ENCODE assay signal across 23 mouse cellular contexts in the genomic region with DNA sequence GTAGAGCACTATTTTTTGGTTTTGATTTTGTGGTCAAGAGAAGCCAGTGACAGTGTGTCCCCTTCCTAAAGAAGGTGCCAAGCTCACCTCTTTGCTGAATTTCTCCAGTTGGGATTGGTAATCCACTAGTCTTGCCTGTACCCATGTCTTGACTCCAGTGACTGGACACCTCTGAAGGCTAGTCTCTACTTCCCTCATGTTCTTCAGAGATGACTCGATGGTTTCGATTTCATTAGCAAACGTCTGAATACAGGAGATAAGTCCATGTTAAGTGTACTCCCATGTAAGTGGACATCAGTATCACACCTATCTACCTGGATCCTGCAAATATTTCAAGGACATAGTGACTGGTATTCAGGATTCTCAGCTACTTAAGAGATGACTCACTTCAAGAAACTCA.
A peak's percentile ranks its signal among the peaks of the same experiment; 100 is the strongest.
DNase-seq lines count a peak whose midpoint lies in the region; ATAC-seq and TF ChIP-seq lines count a peak whose summit lies in the region.
"Had no signal": no experiment of that assay in that cellular context is flagged by ENCODE, and none has a peak within 500 bp of the region (broad histone marks: within the 10 kb centered on the region; RNA-seq: fewer than 3 reads in every experiment).

No protein-coding gene starts in this region.

- peak overlapping the region; percentile 1; the same call in 1 of the 2 replicates for H3K4me2 ChIP-seq in CH12.LX (ENCODE audit: insufficient read depth, low read depth, poor library complexity, severe bottlenecking)
- H3K4me2 ChIP-seq in hindbrain, postnatal 0 days (ENCODE audit: low read depth, low read length): no peak overlapping the region
- H3K4me2 ChIP-seq: embryonic facial prominence, embryonic 13.5 days; embryonic facial prominence, embryonic 15.5 days; forebrain, embryonic 13.5 days; forebrain, embryonic 15.5 days had no signal

- in situ Hi-C loops in CH12.LX (cut with MboI; ENCODE audit: low pct_ligation_motif_present, low pct_unique_long_range_greater_than_20kb, low sequenced_read_pairs): loop anchor here (25.0 kb wide), 1 partner anchor 214 kb away; no protein-coding TSS in a partner anchor

- no peak overlapping the region for H3K9ac ChIP-seq in CH12.LX (ENCODE audit: insufficient read depth, low read depth)
- H3K9ac ChIP-seq in hindbrain, postnatal 0 days (replicated peaks; ENCODE audit: low read length): no peak overlapping the region
- H3K9ac ChIP-seq: embryonic facial prominence, embryonic 13.5 days; embryonic facial prominence, embryonic 15.5 days; forebrain, embryonic 13.5 days; forebrain, embryonic 15.5 days; forebrain, postnatal 0 days had no signal

- H3K9me3 ChIP-seq in CH12.LX (replicated peaks; ENCODE audit: low read length): peaks cover 2% of the 10 kb centered on the region
- no peaks in the 10 kb centered on the region for H3K9me3 ChIP-seq in hindbrain, postnatal 0 days (ENCODE audit: low read length)
- H3K9me3 ChIP-seq: embryonic facial prominence, embryonic 13.5 days; embryonic facial prominence, embryonic 15.5 days; forebrain, embryonic 13.5 days; forebrain, embryonic 15.5 days had no signal

- TF ChIP-seq EP300 in CH12.LX (IDR thresholded peaks at IDR 0.05; ENCODE audit: low read length): peak; percentile 91

- H3K27ac ChIP-seq in CH12.LX (ENCODE audit: insufficient read depth, low read depth): no peak overlapping the region
- no peak overlapping the region for H3K27ac ChIP-seq in hindbrain, postnatal 0 days
- H3K27ac ChIP-seq: embryonic facial prominence, embryonic 13.5 days; embryonic facial prominence, embryonic 15.5 days; forebrain, embryonic 13.5 days; forebrain, embryonic 15.5 days had no signal

- TF ChIP-seq CTCF in CH12.LX (conservative IDR thresholded peaks at IDR 0.05 in 1 of 2, IDR thresholded peaks at IDR 0.05 in 1 of 2; ENCODE audit: low read depth in 2 of 2, low read length in 2 of 2): no peak
- no peak for TF ChIP-seq CTCF in hindbrain, postnatal 0 days (IDR thresholded peaks at IDR 0.05; ENCODE audit: low read depth)

- no peak for TF ChIP-seq RAD21 in CH12.LX (IDR thresholded peaks at IDR 0.05; ENCODE audit: low read depth, low read length)

- no peaks in the 10 kb centered on the region for H3K36me3 ChIP-seq in CH12.LX (replicated peaks in 1 of 2; ENCODE audit: control insufficient read depth in 1 of 2, insufficient read depth in 1 of 2, low read length in 1 of 2)
- no peaks in the 10 kb centered on the region for H3K36me3 ChIP-seq in hindbrain, postnatal 0 days (ENCODE audit: insufficient read depth, low read length)
- H3K36me3 ChIP-seq: forebrain, embryonic 15.5 days had no signal

- peaks cover 0 to 9% of the 10 kb centered on the region in 2 experiments; a peak in 3 of 4 replicates for H3K4me1 ChIP-seq in CH12.LX (ENCODE audit: control insufficient read depth in 1 of 2, insufficient read depth in 2 of 2)
- no peaks in the 10 kb centered on the region for H3K4me1 ChIP-seq in hindbrain, postnatal 0 days (ENCODE audit: insufficient read depth, low read length)
- H3K4me1 ChIP-seq: forebrain, embryonic 13.5 days; forebrain, embryonic 15.5 days had no signal

- dilution Hi-C loops in CH12.LX (cut with MboI; ENCODE audit: extremely low pct_ligation_motif_present, extremely low pct_unique_long_range_greater_than_20kb, low sequenced_read_pairs): no loop called here

- no peaks in the 10 kb centered on the region for H3K79me2 ChIP-seq in CH12.LX (replicated peaks; ENCODE audit: control insufficient read depth, extremely low read depth, insufficient read depth, poor library complexity, severe bottlenecking)

- no peak for ATAC-seq in hindbrain, postnatal 0 days
- ATAC-seq: CD4-positive, CD25-positive, alpha-beta regulatory T cell, adult 4 months; forebrain, embryonic 13.5 days; forebrain, embryonic 15.5 days; forebrain, postnatal 0 days had no signal

- no peak overlapping the region for H3K4me3 ChIP-seq in CH12.LX (replicated peaks in 1 of 3; ENCODE audit: low read depth in 2 of 3, low read length in 2 of 3, poor library complexity in 1 of 3)
- no peak overlapping the region for H3K4me3 ChIP-seq in hindbrain, postnatal 0 days (ENCODE audit: low read length)
- H3K4me3 ChIP-seq: embryonic facial prominence, embryonic 13.5 days; embryonic facial prominence, embryonic 15.5 days; forebrain, embryonic 13.5 days; forebrain, embryonic 15.5 days had no signal

- H3K27me3 ChIP-seq in CH12.LX (replicated peaks): no peaks in the 10 kb centered on the region
- no peaks in the 10 kb centered on the region for H3K27me3 ChIP-seq in hindbrain, postnatal 0 days (ENCODE audit: insufficient read depth, low read length)
- H3K27me3 ChIP-seq: embryonic facial prominence, embryonic 13.5 days; embryonic facial prominence, embryonic 15.5 days; forebrain, embryonic 13.5 days; forebrain, embryonic 15.5 days had no signal

- WGBS in hindbrain, postnatal 0 days: 93% methylated on average over 3 of the region's 3 CpGs

- intact Hi-C loops in heart, postnatal 14 days (cut with DNase I): no loop called here

- peak; percentile 13 for DNase-seq in heart, adult 11 months
- no peak for DNase-seq in heart, postnatal 14 days
- DNase-seq in 416B (ENCODE audit: low read depth) (peak; percentile 21), CH12.LX (ENCODE audit: extremely low read depth) (peak; percentile 43)
- no peak for DNase-seq in hindbrain, postnatal 0 days (ENCODE audit: low spot score)
- DNase-seq in right cerebral cortex, postnatal 10 days (ENCODE audit: low spot score in 2 of 2): no peak
- DNase-seq: adrenal gland, adult 2 months; adrenal gland, postnatal 10 days; adrenal gland, postnatal 25 days; B cell, adult 2 months; cerebellum, adult 11 months; cerebellum, adult 18-20 months; cerebellum, adult 8-10 months; cerebellum, adult 9-11 months; cerebellum, postnatal 14 days; cerebellum, postnatal 36 days; embryo, embryonic 11 days; forebrain, postnatal 0 days had no signal

- no peak for TF ChIP-seq POLR2A in CH12.LX (IDR thresholded peaks at IDR 0.05; ENCODE audit: low read depth, low read length)

TF ChIP-seq in CH12.LX, 34 proteins besides CTCF, POLR2A, EP300 and RAD21:
- TF ChIP-seq ELF1 (IDR thresholded peaks at IDR 0.05; ENCODE audit: low read depth, low read length): no peak
- TF ChIP-seq CHD2 (IDR thresholded peaks at IDR 0.05; ENCODE audit: low read length): peak; percentile 27; the same call in 1 of the 2 replicates
- TF ChIP-seq IRF4 (IDR thresholded peaks at IDR 0.05; ENCODE audit: low read depth, low read length): peak; percentile 96
- TF ChIP-seq SIN3A (IDR thresholded peaks at IDR 0.05; ENCODE audit: low read length): no peak
- TF ChIP-seq MAZ (IDR thresholded peaks at IDR 0.05; ENCODE audit: low read depth, low read length): no peak
- TF ChIP-seq MYC (IDR thresholded peaks at IDR 0.05; ENCODE audit: low read depth, low read length): no peak
- 0 out of 2 replicates have a peak, but pooled peaks have one; percentile 19 for TF ChIP-seq ETS1 (conservative IDR thresholded peaks at IDR 0.05; ENCODE audit: low read depth, low read length)
- TF ChIP-seq POLR2AphosphoS2 (IDR thresholded peaks at IDR 0.05; ENCODE audit: low read depth, low read length): no peak
- no peak for TF ChIP-seq NELFE (IDR thresholded peaks at IDR 0.05; ENCODE audit: low read depth, low read length)
- TF ChIP-seq ZNF384 (IDR thresholded peaks at IDR 0.05; ENCODE audit: low read depth, low read length): no peak
- no peak for TF ChIP-seq E2F4 (IDR thresholded peaks at IDR 0.05; ENCODE audit: insufficient replicate concordance, low read depth, low read length)
- no peak for TF ChIP-seq PAX5 (IDR thresholded peaks at IDR 0.05; ENCODE audit: low read length)
- no peak for TF ChIP-seq ZKSCAN1 (IDR thresholded peaks at IDR 0.05; ENCODE audit: borderline replicate concordance, low read depth, low read length)
- no peak for TF ChIP-seq NRF1 (IDR thresholded peaks at IDR 0.05; ENCODE audit: low read depth, low read length)
- TF ChIP-seq TCF12 (IDR thresholded peaks at IDR 0.05; ENCODE audit: low read depth, low read length): 0 out of 2 replicates have a peak, but pooled peaks have one; percentile 15
- peak; percentile 77 for TF ChIP-seq JUN (IDR thresholded peaks at IDR 0.05; ENCODE audit: insufficient read depth, low read depth, low read length)
- TF ChIP-seq CHD1 (IDR thresholded peaks at IDR 0.05; ENCODE audit: low read depth, low read length): no peak
- TF ChIP-seq SMC3 (IDR thresholded peaks at IDR 0.05; ENCODE audit: low read depth, low read length): no peak
- TF ChIP-seq TBP (conservative IDR thresholded peaks at IDR 0.05; ENCODE audit: low read depth, low read length): no peak
- TF ChIP-seq MAFK (IDR thresholded peaks at IDR 0.05; ENCODE audit: insufficient replicate concordance, low read length): no peak
- no peak for TF ChIP-seq ZMIZ1 (IDR thresholded peaks at IDR 0.05; ENCODE audit: low read depth, low read length)
- no peak for TF ChIP-seq RCOR1 (conservative IDR thresholded peaks at IDR 0.05; ENCODE audit: low read depth, low read length)
- TF ChIP-seq UBTF (IDR thresholded peaks at IDR 0.05; ENCODE audit: low read depth, low read length): no peak
- TF ChIP-seq USF1 (IDR thresholded peaks at IDR 0.05; ENCODE audit: low read depth, low read length): no peak
- no peak for TF ChIP-seq USF2 (conservative IDR thresholded peaks at IDR 0.05; ENCODE audit: low read depth, low read length)
- no peak for TF ChIP-seq HCFC1 (IDR thresholded peaks at IDR 0.05; ENCODE audit: low read depth, low read length)
- no peak for TF ChIP-seq GABPA (IDR thresholded peaks at IDR 0.05; ENCODE audit: insufficient replicate concordance, low read depth, low read length)
- no peak for TF ChIP-seq ZC3H11A (IDR thresholded peaks at IDR 0.05; ENCODE audit: low read depth, low read length)
- TF ChIP-seq BHLHE40 (IDR thresholded peaks at IDR 0.05; ENCODE audit: low read depth, low read length): peak; percentile 33; the same call in 1 of the 2 replicates
- TF ChIP-seq JUND (conservative IDR thresholded peaks at IDR 0.05; ENCODE audit: low read depth, low read length): peak; percentile 93
- TF ChIP-seq MAX (IDR thresholded peaks at IDR 0.05; ENCODE audit: low read length): no peak
- no peak for TF ChIP-seq MXI1 (IDR thresholded peaks at IDR 0.05; ENCODE audit: low read depth, low read length)
- no peak for TF ChIP-seq KAT2A (IDR thresholded peaks at IDR 0.05; ENCODE audit: insufficient replicate concordance, low read length)
- no peak for TF ChIP-seq MEF2A (IDR thresholded peaks at IDR 0.05; ENCODE audit: borderline replicate concordance, low read depth, low read length)

Comparison
In these comparisons a context has a peak if more than half of its experiments do, and no peak if none do; other contexts are left out.
1. DNase-seq: peak in heart, adult 11 months (single experiment), 416B (single experiment) and CH12.LX (single experiment); none in heart, postnatal 14 days (0 of 2), hindbrain, postnatal 0 days (single experiment) and right cerebral cortex, postnatal 10 days (0 of 2).